Mouse (Mus musculus) lung, postnatal 0 days (tissue): Measurements from ENCODE around the gene Apopt1.

Experiments
- CTCF ChIP-seq: IDR thresholded peaks from 2 replicates; pipeline ENCODE4 v1.5.1; 2016; ENCODE audit warnings: antibody characterized with exemption, mild to moderate bottlenecking
- EP300 ChIP-seq: IDR thresholded peaks from 2 replicates; pipeline ENCODE4 v1.6.1; 2016; ENCODE audit warnings: antibody characterized with exemption, mild to moderate bottlenecking, control low read depth

GRCm38 (mm10) chr12:111785174-111785573, 72.1 kb downstream of the Apopt1 start:
- no peak for TF ChIP-seq CTCF
- TF ChIP-seq EP300 = no peak
